Mouse (Mus musculus) brain, adult 2 months (tissue): ENCODE data around the gene Bri3.

Source experiments
- DNase-seq: peaks from one replicate; pipeline ENCODE4 v3.0.0; 2011; ENCODE audit warnings: low read depth, low spot score

Bri3 gene

DNA sequence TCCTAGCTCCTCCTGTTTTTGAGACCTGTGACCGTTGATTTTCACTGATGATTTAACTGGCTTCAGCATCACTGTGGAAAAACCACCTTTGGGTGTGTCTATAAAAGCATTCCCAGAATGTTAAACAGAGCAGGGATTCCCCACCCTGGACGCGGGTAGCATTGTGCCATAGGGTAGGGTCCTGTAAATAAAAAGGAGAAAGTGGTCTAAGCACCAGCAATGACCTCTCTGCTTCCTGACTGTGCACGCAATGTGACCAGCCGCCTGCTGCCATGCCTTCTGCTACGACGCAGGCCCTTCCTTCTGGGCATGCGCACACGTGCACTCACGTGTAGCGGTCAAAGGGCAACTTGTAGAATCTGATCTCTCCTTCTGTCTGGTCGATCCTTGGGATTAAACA is 174.2 kb downstream of the Bri3 start:
- no peak for DNase-seq

DNA sequence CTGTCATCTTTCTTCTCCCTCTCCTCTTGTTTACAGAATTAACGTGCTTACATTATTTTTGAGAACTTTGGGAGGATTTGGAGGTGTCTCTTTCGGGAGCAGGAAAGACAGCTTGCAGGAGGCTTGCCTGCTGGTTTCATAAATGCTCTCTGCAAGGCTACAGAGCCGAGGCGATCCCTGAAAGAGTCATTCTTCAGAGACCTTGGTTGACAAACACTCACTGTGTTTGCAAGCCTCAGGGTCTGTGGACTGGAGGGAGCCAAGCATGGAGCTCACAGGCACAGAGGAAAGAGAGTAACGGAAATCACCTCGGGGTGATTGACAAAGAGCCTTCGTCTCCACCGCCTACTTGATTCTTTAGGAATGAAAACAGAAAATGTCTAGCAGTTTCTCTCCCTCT is 175.8 kb downstream of the Bri3 start:
- no peak for DNase-seq

DNA sequence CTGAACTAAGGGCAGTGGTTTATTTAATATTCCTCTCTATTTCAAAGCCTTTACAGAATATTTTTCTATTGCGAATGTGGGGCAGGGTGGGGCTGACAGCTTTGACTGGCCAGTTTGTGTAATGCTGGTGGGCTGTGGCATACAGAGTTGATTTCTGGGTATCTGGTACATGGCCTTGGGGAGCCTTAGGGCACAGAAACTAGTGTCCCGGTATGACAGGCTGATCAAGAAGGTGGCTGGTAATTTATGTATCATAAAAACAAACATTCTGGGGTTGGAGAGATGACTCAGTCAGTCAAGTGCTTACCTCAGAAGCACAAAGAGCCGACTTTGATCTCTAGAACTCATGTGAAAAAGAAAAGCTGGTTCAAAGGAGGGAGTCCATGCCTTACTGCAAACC is 182.5 kb downstream of the Bri3 start:
- peak; percentile 15 for DNase-seq

DNA sequence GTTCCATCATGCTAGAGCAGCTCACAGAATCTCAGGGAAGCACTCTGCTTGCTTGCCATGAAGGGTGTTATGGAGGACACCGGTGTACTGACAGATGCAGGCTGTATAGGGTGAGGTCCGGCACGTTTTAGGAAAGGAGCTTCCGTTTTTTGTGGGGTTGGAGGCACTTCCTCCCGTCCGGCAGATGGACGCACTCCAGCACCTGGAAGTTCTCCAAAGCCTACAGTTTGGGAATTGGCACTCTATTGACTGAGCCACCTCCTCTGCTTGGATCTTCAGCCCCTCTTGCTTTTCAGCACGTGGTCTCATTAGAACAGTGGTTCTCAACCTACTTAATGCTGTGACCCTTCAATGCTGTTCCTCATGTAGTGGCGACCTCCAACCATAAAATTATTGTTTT is 183.6 kb downstream of the Bri3 start:
- no peak for DNase-seq

DNA sequence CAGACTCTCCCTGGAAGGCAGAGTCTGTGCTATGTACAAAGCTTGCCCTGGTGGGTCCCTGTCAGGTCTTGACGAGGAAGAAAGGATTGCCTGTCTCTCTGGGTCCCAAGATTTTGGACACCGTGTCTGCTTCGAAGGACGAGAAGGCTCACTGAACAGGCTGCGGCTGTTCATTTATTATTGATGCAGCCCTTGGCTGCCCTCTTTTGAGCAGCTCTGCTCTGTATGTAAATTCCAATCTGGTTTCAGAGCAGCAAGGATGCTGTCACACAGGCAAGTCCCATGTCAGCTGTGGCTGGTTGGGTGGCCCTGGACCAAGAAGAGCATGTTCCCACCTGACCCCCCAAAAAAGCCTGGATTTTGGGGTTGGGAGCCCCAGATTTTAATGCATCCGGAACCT is 187.2 kb downstream of the Bri3 start:
- peak; percentile 13 for DNase-seq

DNA sequence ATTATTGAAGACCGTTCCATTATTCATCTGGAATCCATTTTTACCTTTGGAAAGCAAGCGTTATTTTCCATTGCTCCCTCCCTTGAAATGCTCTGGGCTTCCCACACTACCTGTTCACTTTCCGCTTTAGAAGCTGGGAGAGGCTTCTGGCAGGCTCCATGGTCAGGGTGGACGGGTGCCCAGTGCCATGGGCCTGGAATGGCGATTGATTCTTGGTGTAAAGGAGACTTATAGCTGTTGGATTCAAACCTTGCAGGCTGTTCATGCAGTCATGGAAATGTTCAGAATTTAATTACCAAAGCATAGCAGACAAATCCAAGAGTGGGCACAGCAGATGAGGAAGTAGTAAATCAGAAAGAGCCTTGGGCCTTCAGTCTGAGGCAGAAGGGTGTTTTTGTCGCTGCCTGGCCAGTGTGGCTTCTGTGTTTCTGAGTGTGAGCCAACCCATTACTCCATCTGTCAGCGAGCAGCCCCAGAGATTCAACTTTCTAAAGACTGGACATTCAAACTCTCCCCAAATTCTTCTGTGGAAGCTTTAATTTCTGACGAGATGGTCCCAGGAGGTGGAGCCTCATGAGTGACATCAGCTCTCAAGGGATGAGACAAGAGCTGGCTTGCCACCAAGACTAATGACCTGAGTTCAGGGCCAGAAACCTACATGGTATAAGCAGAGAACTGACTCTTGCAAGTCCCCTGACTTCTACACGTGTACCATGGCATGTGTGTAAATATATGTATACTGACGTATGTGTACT is 195.2 kb downstream of the Bri3 start:
- peak; percentile 45 for DNase-seq

DNA sequence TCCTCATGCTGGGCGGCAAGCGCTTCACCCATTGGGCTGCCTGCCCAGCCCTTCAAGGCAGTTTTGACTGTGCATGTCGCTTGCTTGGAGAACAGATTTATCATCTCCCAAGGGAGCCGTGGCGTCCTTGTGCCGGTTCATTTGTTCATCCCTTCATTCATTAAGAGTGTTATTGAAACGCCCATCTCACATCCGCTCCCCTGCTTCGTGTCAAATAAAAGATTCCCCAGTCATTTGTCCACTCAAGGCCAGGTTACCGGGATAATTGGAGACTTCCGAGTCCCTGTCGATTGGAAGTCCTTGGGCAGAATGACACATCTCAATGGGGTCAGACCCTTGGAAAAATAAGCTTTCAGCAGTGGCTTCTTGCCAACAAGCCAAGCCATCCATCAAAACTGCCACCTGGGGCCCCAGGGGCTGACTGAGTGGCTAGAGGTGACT is 197.6 kb downstream of the Bri3 start:
- no peak for DNase-seq

DNA sequence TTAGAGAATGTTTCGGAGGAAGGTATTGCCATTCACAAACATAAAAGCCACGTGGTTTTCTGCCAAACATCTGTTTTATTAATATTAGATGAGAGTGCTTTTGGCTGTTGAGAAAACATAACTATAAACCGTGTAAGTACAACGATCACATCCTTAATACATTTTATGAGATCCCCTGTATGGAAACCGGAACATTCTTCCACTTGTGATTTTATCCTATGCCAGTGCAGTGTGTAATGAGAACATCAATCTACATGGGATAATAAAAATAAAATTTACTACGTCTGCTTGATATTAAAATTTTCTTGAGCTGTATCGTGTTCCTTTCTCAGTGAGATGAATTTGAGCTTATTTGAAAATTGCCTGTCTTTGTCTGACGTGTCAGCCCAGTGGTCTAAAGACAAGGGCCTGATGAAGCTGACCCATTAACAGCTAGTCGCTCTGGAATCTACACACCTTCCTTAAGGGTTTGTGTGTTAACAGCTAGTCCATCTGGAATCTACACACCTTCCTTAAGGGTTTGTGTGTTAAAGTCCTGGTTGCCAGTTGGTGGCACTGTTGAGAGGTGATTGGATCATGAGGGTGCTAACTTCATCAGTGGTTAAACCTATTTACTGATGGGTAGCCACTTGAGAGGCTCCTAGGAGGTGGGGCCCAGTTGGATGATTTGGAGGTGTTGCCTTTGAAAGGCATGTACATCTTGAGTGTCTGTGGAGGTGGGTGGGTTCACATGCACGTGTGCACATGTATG is 202.4 kb downstream of the Bri3 start:
- DNase-seq, result peak; percentile 61

DNA sequence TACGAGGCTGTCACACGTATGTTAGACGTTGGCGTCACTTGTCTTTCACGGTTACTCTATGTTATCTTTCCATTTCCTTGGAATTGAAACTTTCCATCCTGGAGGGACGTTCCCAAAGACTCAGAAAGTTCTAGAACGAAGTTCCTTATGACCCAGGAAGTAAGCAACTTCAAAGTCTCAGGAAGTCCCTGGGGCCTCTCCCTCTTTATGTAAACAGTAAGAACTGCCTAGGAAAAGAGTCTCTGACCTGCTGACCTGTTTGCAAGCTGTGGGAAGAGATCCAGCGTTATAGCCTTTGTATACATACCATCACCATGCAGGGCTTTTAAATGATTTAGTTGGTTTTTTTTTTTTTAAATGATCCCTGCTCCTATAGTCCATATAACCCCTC is 203.0 kb downstream of the Bri3 start:
- DNase-seq, result no peak

DNA sequence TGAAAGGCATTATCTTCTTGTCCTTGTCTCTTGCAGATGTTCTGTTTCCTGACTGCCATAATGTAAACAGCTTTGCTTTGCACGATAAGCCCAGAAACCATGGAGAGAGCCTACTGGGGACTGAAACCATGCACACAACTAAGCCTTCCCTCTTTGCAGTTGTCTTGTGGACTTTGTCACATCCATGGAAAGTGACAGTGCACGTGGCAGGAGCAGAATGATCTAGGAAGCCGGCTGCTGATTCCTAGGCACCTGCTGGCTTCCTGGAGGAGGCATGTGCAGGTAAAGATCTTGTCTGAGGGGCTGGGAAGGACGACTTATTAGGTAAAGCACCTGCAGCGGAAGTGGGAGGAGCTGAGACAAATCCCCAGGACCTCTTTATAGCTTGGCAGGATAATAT is 203.7 kb downstream of the Bri3 start:
- DNase-seq, result no peak

DNA sequence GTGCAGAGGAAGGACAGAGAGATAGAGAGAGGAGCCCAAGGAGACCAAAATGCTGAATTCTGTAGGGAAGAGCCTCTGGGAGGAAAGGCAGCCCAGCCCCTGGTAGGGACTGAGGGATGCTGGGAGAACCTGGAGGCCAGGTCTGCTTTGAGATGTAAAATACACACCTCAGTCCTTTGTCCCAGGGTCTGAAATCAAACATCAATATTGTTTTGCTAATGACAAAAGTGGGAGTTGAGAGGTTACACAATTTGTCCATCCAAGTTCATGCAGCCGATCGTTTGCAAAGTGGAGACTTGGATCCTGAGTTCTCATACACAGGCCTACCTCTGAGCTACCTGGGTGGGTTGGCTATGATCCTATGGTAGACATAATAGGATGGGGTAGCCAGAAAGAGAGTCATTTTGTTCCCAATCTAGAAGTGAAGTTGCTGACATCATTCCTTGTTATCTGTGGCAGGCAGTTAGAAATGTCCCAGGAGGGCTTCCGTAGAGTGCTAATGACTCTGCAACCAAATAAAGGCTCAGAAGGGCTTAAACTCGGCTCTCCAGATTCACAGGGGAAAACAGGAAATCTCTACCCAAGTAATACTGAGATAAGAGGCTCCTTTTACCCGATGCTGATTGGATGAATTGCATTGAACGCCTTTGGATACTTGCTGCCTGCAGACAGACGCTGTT is 208.7 kb downstream of the Bri3 start:
- DNase-seq, result peak; percentile 8

DNA sequence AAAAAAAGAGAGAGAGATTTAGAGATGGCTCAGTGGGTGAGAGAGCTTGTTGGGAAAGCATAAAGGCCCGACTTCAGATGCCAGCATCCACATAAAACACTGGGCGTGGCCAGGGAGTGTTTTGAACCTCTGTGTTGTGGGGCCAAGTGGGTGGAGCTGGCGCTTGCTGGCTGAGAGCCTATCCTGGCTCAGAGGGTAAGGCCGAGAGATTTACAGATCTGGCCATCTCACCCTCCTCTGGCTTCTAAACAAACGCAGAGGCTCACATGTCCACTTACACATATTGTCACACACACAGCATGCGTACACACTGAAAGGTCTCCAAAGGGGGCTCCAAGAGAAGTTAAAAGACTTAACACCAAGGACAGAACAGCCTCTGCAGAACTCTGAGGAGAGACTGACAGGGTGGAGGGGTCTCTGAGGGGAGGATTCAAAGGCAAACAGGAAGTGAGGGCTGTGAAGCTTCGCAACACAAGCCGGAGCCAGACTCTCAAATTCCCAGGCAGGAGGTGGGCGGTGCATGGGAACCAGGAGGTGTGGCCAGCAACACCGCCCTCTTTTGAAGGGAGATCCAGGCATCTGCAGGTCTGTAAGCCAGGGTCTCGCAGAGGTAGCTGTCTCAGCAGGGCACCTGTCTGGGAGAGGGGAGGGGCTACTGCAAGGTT is 213.5 kb downstream of the Bri3 start:
- no peak for DNase-seq

DNA sequence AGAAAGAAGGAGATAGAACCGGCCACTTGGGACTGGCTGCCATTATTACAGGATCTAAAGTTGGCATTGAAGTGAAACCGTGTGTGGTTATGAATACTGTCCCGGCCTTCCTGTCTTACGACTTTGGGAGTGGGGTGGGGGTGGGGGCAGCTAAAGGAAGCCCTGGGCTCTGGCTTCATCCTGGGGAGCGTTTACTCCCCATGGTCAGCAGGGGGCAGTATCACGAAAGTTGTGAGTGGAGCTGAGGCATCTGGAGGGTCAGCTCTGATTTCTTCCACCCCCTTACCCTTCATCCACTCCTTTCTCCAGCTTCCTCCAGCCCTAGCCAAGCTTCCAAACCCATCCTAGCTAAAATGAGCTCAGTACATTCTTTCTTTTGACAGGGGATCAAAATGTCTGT is 222.8 kb downstream of the Bri3 start:
- peak; percentile 44 for DNase-seq

DNA sequence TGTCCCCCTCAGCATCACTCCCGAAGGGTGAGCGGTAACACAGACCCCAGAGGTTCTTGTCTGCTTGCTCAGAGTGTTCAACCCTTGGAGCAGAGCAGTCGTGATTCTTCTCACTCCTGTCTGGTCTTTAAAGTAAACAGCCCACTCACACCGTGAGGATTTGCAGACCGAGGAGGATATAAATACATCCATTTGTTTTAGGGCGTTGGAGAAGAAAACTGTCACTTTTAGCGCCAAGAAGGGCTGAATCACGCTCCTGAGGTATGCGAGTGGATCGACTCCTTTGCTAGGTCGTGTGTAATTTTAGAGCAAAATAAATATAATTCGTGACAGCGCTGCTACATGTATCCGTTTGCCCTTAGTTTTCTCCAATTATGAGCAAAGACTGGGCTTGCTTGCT is 228.8 kb downstream of the Bri3 start:
- DNase-seq, result peak; percentile 66

DNA sequence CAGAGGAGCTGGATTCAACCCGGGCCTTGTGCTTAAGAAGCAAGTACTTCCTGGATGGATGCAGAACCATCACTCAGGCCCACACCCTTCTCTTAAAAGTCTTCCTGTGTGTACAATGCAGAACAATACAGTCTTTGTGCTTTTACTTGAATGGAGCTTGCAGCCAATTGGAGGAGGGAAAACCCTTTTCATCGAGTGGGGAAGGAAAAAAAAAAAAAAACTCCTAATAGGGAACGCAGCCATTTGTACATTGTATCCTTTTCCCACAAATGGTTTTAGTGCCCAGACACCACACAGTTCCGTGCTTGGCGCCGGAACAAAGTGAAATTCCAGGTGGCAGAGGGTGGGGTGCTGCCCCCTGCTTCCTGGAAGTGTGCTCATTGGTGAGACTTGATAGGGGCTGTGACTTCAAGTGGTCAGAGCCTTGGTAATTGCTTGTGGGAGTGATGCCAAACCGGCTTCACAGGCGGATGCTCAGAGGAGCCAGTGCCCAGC is 235.5 kb downstream of the Bri3 start:
- peak; percentile 7 for DNase-seq

DNA sequence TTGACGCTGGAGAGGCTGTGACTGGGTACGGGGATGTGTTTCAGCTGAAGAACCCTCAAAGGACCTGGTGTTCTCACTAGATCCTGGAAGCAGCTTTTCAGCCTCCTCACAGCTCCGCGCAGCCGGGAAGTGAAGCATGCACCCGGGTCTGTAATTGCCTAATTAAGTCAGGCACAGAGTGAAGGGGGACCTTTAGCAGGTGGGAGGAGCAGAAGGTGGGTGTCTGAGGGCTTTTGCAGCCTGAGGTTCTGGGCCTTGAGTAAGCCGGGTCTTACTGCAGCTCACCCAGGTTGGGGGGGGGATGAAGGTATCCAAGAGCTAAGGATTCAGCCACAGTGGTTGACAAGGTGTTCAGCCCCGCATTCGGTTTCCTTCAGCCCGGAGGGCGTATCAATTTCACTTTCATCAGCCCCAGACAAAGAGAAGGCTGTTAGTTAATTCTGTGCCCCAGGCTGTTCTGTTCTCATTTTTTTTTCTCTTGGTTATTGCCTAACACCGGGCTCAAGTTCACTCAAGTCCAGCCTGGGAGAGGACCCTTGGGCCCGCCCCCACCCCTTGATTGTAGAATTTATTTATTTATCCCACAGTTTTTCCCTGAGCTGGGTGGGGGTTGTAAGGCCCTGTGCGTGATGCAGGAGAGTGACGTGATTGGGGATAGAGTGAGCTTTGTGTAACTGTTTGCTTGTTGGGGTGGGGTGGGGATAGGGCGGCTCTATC is 239.6 kb downstream of the Bri3 start:
- DNase-seq, result peak; percentile 45

DNA sequence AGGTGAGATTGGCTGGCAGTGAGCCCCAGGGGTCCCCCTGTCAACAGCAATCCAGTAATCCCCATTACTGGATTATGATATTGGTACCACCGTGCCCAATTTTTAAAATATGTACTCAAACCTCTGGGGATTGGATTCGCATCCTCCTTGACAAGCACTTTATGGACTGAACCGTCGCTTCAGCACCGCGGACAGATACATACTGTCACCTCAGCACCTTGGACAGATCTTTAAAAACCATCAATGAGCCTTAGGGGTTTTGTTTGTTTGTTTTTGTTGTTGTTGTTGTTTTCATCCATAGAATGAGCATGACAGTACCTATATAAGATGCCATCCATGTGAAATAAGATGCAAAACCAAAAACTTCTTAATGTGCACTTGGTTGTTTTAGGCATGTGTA is 247.1 kb downstream of the Bri3 start:
- DNase-seq, result no peak
